Mouse (Mus musculus) hindbrain, embryonic 16.5 days (tissue): ENCODE measurements around the gene Adam10. TPM values are rescaled to one million over a fixed set of nuclear protein-coding genes. Genes with fewer than 3 reads are reported as not detected.

Source experiments
- ATAC-seq: fragments of 200-750 bp; cut with Nextera tagmentation; 2 replicates; pipeline ENCODE4 v1.8.0; 2017; ENCODE audit warnings: moderate TSS enrichment, moderate library complexity
- H3K27ac ChIP-seq: fragments of 300-500 bp; sonication (generic); 2 replicates; pipeline ENCODE4 v1.5.1; 2014; ENCODE audit warnings: low read depth, mild to moderate bottlenecking, control low read depth, low read length, moderate library complexity
- H3K27me3 ChIP-seq: fragments of 300-500 bp; sonication (generic); replicated peaks from 2 replicates; pipeline ENCODE4 v1.6.1; 2014; ENCODE audit warnings: low read length; ENCODE audit not compliant: control insufficient read depth, insufficient read depth
- H3K36me3 ChIP-seq: fragments of 300-500 bp; sonication (generic); 2 replicates; pipeline ENCODE4 v1.6.1; 2014; ENCODE audit warnings: mild to moderate bottlenecking, low read length, moderate library complexity, mixed read lengths; ENCODE audit not compliant: control insufficient read depth, insufficient read depth
- H3K4me1 ChIP-seq: fragments of 300-500 bp; sonication (generic); 2 replicates; pipeline ENCODE4 v1.6.1; 2014; ENCODE audit warnings: low read depth, low read length; ENCODE audit not compliant: control insufficient read depth, insufficient read depth
- H3K4me2 ChIP-seq: fragments of 300-500 bp; sonication (generic); 2 replicates; pipeline ENCODE4 v1.6.1; 2014; ENCODE audit warnings: mild to moderate bottlenecking, low read length, control low read depth, moderate library complexity
- H3K4me3 ChIP-seq: fragments of 300-500 bp; sonication (generic); 2 replicates; pipeline ENCODE4 v1.5.1; 2014; ENCODE audit warnings: mild to moderate bottlenecking, low read length, control low read depth, moderate library complexity
- H3K9ac ChIP-seq: fragments of 300-500 bp; sonication (generic); 2 replicates; pipeline ENCODE4 v1.6.1; 2014; ENCODE audit warnings: low read depth, mild to moderate bottlenecking, control low read depth, low read length, moderate library complexity
- H3K9me3 ChIP-seq: fragments of 300-500 bp; sonication (generic); 2 replicates; pipeline ENCODE4 v1.6.1; 2014; ENCODE audit warnings: mild to moderate bottlenecking, low read length, moderate library complexity; ENCODE audit not compliant: control insufficient read depth
- WGBS: fragments of 180-500 bp; shearing (Covaris S2); extraction: QIAGEN DNeasy Blood & Tissue Kit; methylation state at CpG from one replicate; pipeline ENCODE4 v1.1.7; 2014; 5-methylcytosine and 5-hydroxymethylcytosine counted together
- polyA plus RNA-seq: library from polyadenylated mRNA; unstranded; fragments of >200 nt; fragmentation: Nextera tagmentation; extraction: Ambion mirVana; gene quantifications from 2 replicates; pipeline ENCODE4 v1.2.1, GENCODE M21; 2015

Adam10 gene
- polyA plus RNA-seq, 1 experiment from 2014 or later, result 46.7 TPM

GRCm38 (mm10) chr9:70688301-70688968 lies 9.6 kb downstream of the Adam10 start:
- Histone ChIP-seq H3K4me2 (no peak overlapping the region), H3K9ac (no peak overlapping the region), H3K4me3 (no peak overlapping the region), H3K36me3 (no peaks in the 10 kb centered on the region), H3K4me1 (no peaks in the 10 kb centered on the region), H3K27me3 (no peaks in the 10 kb centered on the region), H3K27ac (no peak overlapping the region), H3K9me3 (no peaks in the 10 kb centered on the region)
- 90% methylated on average over 2 of the region's 2 CpGs for WGBS
- no peak for ATAC-seq

GRCm38 (mm10) chr9:70689926-70690325 lies 11.1 kb downstream of the Adam10 start:
- 76% methylated on average over 3 of the region's 3 CpGs for WGBS
- Histone ChIP-seq H3K4me1 (no peaks in the 10 kb centered on the region), H3K9me3 (no peaks in the 10 kb centered on the region), H3K27ac (no peak overlapping the region), H3K27me3 (no peaks in the 10 kb centered on the region), H3K36me3 (no peaks in the 10 kb centered on the region), H3K4me2 (no peak overlapping the region), H3K4me3 (no peak overlapping the region), H3K9ac (no peak overlapping the region)
- no peak for ATAC-seq

GRCm38 (mm10) chr9:70690579-70690978 lies 11.8 kb downstream of the Adam10 start:
- no peaks in the 10 kb centered on the region for H3K27me3 ChIP-seq
- no peak overlapping the region for H3K4me3 ChIP-seq
- no peak overlapping the region for H3K4me2 ChIP-seq
- H3K9ac ChIP-seq, result no peak overlapping the region
- no peaks in the 10 kb centered on the region for H3K36me3 ChIP-seq
- no peak for ATAC-seq
- H3K27ac ChIP-seq, result no peak overlapping the region
- no peaks in the 10 kb centered on the region for H3K9me3 ChIP-seq
- no peaks in the 10 kb centered on the region for H3K4me1 ChIP-seq

DNA sequence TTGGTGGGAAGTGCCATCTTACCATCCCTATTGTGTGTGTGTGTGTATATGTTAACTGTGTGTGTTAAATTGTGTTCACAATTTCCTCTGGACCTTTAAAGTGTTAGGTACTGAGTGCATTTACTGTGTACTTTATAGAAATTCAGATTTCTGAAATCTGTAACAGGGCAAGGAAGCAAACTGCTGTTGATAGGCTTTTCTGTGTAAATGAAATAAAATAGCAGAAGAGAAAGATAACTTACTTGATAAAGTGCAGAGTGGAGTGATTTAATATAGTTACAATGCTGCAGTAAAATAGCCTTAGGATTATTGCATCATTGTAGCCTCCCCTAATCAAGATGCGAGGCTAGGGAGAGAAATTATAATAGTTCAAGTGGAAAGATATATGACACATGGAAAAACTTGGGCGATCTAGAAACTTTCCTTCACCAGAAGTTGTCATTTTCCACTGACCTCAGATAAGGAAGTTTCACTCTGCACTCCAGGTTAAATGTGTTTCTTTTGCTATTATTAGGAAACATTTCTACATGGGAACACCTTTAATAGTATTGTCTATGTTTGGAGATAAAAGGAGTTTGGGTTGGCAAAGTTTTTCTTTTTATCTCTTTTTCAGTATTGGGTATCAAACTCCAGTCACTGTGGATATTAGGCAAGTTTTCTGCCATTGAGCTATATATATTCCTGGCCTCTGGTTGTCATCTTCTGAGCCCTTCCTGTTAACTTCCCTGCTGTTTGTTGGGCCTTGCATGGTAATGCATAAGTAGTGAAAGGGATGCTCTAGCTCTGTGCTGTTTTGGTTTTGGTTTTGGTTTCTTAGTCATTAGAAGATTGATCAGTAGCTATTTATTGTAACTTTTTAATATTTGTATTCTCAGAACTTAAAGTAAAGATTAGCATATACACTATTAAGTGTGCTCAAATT lies 13.2 kb downstream of the Adam10 start:
- WGBS, result 82% methylated on average over 2 of the region's 2 CpGs
- no peaks in the 10 kb centered on the region for H3K9me3 ChIP-seq
- H3K4me2 ChIP-seq, result no peak overlapping the region
- no peaks in the 10 kb centered on the region for H3K4me1 ChIP-seq
- H3K36me3 ChIP-seq, result no peaks in the 10 kb centered on the region
- H3K27me3 ChIP-seq, result no peaks in the 10 kb centered on the region
- no peak overlapping the region for H3K27ac ChIP-seq
- H3K9ac ChIP-seq, result no peak overlapping the region
- ATAC-seq, result no peak
- no peak overlapping the region for H3K4me3 ChIP-seq

DNA sequence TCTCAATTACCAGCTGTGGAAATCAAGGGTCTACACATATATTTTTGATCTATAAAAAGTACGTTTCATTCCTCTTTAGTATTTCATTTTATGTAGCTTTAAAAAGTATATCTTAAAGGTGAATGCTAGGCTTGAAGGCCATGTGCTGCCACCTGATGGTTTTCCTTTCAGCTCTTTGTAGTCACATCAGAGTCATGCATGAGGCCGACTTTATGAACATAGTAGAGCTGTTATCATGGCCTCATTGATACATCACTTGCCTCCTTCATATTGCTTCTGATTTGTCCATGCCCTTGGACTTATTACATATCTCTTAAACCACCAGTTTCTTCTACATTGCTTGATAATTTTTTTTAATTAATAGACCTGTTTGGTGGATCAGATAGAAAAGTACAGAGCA lies 16.9 kb downstream of the Adam10 start:
- Histone ChIP-seq H3K9ac (no peak overlapping the region), H3K4me3 (no peak overlapping the region), H3K27ac (no peak overlapping the region), H3K27me3 (no peaks in the 10 kb centered on the region), H3K4me2 (no peak overlapping the region), H3K4me1 (no peaks in the 10 kb centered on the region), H3K36me3 (no peaks in the 10 kb centered on the region), H3K9me3 (no peaks in the 10 kb centered on the region)
- WGBS, result 94% methylated on average over 2 of the region's 2 CpGs
- no peak for ATAC-seq

DNA sequence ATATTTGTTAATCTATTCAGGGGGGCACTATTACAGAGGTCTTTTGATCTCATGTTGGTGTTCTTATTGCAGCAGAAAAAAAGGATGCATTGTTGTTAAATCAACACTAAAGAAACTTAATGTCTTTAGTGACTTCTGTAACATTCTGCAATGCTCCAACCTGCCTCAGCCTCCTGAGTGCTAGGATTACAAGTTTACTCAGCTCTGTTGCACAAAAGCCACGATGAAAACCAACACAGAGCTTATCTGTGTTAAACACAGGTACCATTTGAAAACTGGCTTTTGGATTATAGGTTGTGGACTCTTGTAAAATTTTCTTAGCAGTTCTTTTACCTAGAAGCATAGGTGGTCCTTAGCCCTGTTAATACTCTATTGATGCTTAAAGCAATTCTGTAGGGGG lies 19.3 kb downstream of the Adam10 start:
- 85% methylated on average over 1 of the region's 1 CpGs for WGBS
- no peak overlapping the region for H3K4me2 ChIP-seq

DNA sequence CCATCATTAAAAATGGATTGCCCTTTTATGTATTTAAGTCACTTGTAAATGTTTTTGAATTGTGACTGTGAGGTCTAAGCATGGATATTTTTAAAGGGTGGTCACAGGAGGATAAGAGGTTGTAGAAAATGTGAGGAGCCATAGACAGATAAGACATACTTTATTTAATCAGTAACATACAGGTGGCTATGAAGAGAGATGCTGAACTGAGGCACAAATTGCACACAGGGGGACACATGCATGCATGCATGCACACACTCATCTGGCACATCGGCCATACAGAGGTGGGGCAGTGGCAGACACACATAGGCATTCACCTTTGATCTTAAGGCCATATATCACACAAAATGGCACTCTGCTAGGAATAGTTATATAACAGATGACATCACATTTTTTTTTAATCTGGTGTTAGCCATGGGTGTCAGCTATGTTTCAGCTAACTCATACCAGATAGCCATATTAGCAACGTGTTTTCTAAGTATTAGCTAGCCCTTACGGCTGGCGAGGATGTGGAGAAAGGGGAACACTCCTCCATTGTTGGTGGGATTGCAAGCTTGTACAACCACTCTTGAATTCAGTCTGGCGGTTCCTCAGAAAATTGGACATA lies 24.9 kb downstream of the Adam10 start:
- ATAC-seq, result no peak
- Histone ChIP-seq H3K4me3 (no peak overlapping the region), H3K36me3 (0 out of 2 replicates have a peak, but pooled peaks cover 2% of the 10 kb centered on the region), H3K9me3 (no peaks in the 10 kb centered on the region), H3K27me3 (no peaks in the 10 kb centered on the region), H3K4me1 (no peaks in the 10 kb centered on the region), H3K4me2 (no peak overlapping the region), H3K27ac (no peak overlapping the region), H3K9ac (no peak overlapping the region)
- 92% methylated on average over 5 of the region's 5 CpGs for WGBS

More for the DNA sequence above, 19.3 kb downstream of the Adam10 start:
- Histone ChIP-seq H3K9ac (no peak overlapping the region), H3K4me3 (no peak overlapping the region), H3K4me1 (no peaks in the 10 kb centered on the region), H3K9me3 (no peaks in the 10 kb centered on the region), H3K36me3 (no peaks in the 10 kb centered on the region), H3K27me3 (no peaks in the 10 kb centered on the region), H3K27ac (no peak overlapping the region)
- no peak for ATAC-seq

DNA sequence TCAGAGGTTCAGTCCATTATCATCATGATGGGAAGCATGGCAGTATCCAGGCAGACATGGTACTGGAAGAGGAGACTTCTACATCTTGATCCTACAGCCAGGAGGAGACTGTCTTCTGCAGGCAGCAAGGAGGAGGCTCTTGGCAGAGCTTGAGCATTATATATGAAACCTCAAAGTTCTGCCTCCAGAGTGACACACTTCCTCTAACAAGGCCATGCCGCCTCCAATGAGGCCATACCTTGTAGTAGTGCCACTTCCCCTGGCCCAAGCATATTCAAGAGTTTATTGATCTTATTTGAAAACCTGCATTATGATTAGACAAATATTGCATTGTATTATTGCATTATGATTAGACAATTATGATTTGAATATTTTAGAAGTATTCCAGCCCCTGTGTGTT lies 27.6 kb downstream of the Adam10 start:
- no peaks in the 10 kb centered on the region for H3K27me3 ChIP-seq
- H3K36me3 ChIP-seq, result 0 out of 2 replicates have a peak, but pooled peaks cover 2% of the 10 kb centered on the region
- no peaks in the 10 kb centered on the region for H3K4me1 ChIP-seq
- no peak overlapping the region for H3K4me2 ChIP-seq
- no peaks in the 10 kb centered on the region for H3K9me3 ChIP-seq
- ATAC-seq, result no peak
- no peak overlapping the region for H3K4me3 ChIP-seq
- WGBS, result 90% methylated on average over 1 of the region's 1 CpGs
- H3K27ac ChIP-seq, result no peak overlapping the region
- H3K9ac ChIP-seq, result no peak overlapping the region

DNA sequence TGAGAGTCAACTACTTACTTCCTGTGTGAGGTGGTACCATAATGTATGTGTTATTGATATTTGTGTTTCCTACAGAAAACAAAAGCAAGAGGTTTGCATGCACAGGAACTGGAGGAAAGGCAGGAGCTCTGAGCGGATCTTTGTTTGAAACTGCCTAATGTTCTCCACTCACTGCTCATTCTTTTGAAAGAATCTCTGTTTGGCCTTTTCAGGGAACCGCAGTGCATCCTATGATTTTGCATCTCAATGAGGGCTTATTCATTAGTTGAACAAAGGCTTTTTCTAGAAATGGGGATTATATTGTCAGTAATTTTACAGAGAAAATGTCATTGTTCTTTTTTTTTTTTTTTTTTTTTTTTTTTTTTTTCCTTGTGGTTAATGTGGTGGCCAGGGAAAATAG lies 50.7 kb downstream of the Adam10 start:
- Histone ChIP-seq H3K36me3 (no peaks in the 10 kb centered on the region), H3K4me3 (no peak overlapping the region), H3K9me3 (no peaks in the 10 kb centered on the region), H3K4me2 (no peak overlapping the region), H3K27ac (no peak overlapping the region), H3K27me3 (no peaks in the 10 kb centered on the region), H3K9ac (no peak overlapping the region), H3K4me1 (no peaks in the 10 kb centered on the region)
- no peak for ATAC-seq
- WGBS, result 17% methylated on average over 2 of the region's 2 CpGs
